Mouse (Mus musculus) MEL (cell line): ENCODE measurements around the gene N4bp2l2.

Experiments
- CHD1 ChIP-seq: IDR thresholded peaks from 2 replicates; pipeline ENCODE4 v1.6.1; 2012; ENCODE audit warnings: low read depth, mild to moderate bottlenecking, inconsistent platforms, low read length, improper control_type of control experiment
- CTCF ChIP-seq, 3 experiments: IDR thresholded peaks in 2 of 3; conservative IDR thresholded peaks in 1 of 3; 2 replicates each; pipeline ENCODE4 v1.5.1; 2011 to 2012; ENCODE audit warnings: low read length in 3 of 3, low read depth in 2 of 3, mild to moderate bottlenecking in 2 of 3, improper control_type of control experiment in 1 of 3, inconsistent platforms in 1 of 3, mixed read lengths in 1 of 3, moderate library complexity in 1 of 3; ENCODE audit not compliant: control insufficient read depth in 1 of 3, insufficient read depth in 1 of 3, poor library complexity in 1 of 3, severe bottlenecking in 1 of 3
- E2F4 ChIP-seq: IDR thresholded peaks from 2 replicates; pipeline ENCODE4 v1.6.1; 2011; ENCODE audit warnings: low read depth, low read length, improper control_type of control experiment, borderline replicate concordance
- JUND ChIP-seq: IDR thresholded peaks from 2 replicates; pipeline ENCODE4 v1.6.1; 2011; ENCODE audit warnings: low read depth, mild to moderate bottlenecking, improper control_type of control experiment, low read length
- TAL1 ChIP-seq: IDR thresholded peaks from 2 replicates; pipeline ENCODE4 v1.6.1; 2012; ENCODE audit warnings: mild to moderate bottlenecking, inconsistent platforms, low read length, moderate library complexity, mixed read lengths
- TBP ChIP-seq: IDR thresholded peaks from 2 replicates; pipeline ENCODE4 v1.8.0; 2011; ENCODE audit warnings: low read depth, low read length, improper control_type of control experiment
- USF1 ChIP-seq: IDR thresholded peaks from 2 replicates; pipeline ENCODE4 v1.6.1; 2014; ENCODE audit warnings: low read depth, mild to moderate bottlenecking, inconsistent platforms, low read length, improper control_type of control experiment, moderate library complexity
- ZNF384 ChIP-seq: IDR thresholded peaks from 2 replicates; pipeline ENCODE4 v1.6.1; 2012; ENCODE audit warnings: low read depth, mild to moderate bottlenecking, inconsistent platforms, low read length, improper control_type of control experiment

DNA sequence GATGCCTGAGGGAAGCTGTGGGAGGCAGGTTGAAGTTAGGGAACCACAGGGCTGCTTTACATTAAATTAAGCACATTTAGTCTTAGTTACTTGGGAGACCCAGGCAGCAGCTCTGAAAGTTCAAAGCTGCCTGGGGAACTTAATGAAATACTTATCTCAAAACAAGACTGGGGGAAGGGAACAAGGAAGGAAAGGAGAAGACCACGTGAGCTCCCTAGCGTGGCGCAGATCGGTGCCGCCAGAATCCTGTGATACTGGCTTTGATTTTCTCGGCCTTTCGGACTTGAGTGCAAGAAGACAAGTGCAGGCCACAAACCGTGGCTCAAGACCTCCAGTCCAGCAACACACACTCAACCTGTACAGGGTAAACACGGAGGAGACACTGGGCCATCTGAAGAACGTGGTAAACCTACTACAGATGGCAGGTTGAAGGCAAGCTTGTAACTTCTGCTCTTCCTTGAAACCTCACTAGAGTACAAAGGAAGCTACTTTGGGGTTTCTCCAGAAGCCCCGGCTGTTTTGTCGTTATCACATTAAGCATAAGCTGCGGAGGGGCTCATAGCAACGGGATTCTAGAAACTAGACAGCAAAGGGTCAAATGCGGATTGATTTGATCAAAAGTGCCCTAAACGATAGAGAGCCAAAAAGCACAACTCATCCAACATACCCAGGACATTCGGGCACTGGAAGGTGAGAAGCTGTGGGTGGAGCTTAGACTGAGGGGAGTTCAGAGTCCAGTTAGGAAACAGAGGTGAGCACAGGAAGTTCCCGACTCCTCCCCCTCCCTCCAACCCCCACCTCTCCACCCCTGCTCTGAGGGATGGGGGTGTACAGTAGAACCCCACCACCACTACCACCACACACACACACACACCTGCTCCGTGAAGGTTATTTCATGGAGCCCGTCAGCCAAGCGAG, 67.5 kb downstream of the N4bp2l2 start:
- TF ChIP-seq ZNF384 (no peak), E2F4 (no peak), TAL1 (no peak), TBP (0 out of 2 replicates have a peak, but pooled peaks have one; percentile 25), CTCF (IDR thresholded peaks at IDR 0.05 in 2 of 3, conservative IDR thresholded peaks at IDR 0.05 in 1 of 3; ENCODE audit: control insufficient read depth in 1 of 3, insufficient read depth in 1 of 3, low read depth in 2 of 3, low read length in 3 of 3, poor library complexity in 1 of 3, severe bottlenecking in 1 of 3) (no peak), JUND (no peak), CHD1 (no peak), USF1 (peak; percentile 95)
